Mouse (Mus musculus) lung, postnatal 0 days (tissue): ENCODE results near the gene Sh3tc1.

ENCODE experiments used
- CTCF ChIP-seq: IDR thresholded peaks from 2 replicates; pipeline ENCODE4 v1.5.1; 2016; ENCODE audit warnings: antibody characterized with exemption, mild to moderate bottlenecking
- EP300 ChIP-seq: IDR thresholded peaks from 2 replicates; pipeline ENCODE4 v1.6.1; 2016; ENCODE audit warnings: antibody characterized with exemption, mild to moderate bottlenecking, control low read depth

DNA sequence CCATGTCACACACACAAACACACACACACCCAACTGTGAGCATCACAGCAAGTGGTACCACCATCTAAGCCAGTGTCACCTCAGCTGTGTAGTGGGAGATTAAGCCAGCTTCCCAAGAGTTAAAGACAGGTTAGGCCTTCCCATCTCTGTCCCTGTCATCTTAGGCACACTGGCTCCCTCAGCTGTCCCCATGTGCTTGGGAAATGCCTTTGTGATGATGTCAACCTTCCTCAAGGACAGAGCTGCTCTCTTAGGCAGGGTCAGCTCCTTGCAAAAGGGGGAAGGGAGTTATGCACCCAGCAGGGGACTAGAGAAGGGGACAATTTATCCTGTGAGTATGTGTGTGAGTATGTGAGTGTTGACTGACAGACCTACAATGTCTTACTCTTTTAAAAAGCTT lies 50.4 kb downstream of the Sh3tc1 start:
- TF ChIP-seq CTCF (no peak), EP300 (no peak)
